Mouse (Mus musculus) megakaryocyte, embryonic 14.5 days (primary cell): Measurements from ENCODE around the gene Myo18b.

Experiments used
- FLI1 ChIP-seq: IDR thresholded peaks from 2 replicates; pipeline ENCODE4 v1.6.1; 2012; ENCODE audit warnings: low read length, inconsistent platforms, mixed read lengths
- GATA1 ChIP-seq: IDR thresholded peaks from 3 replicates; pipeline ENCODE4 v1.6.1; 2012; ENCODE audit warnings: mixed read lengths, low read length, inconsistent platforms, borderline replicate concordance

GRCm38 (mm10) chr5:112755581-112755980, 140.6 kb downstream of the Myo18b start:
- no peak for TF ChIP-seq GATA1
- no peak for TF ChIP-seq FLI1
